Mouse (Mus musculus) frontal cortex, postnatal 36 days (tissue): ENCODE results near the gene Ahsg.

ENCODE experiments used
- DNase-seq, 2 experiments: peaks; one replicate each; pipeline ENCODE4 v3.0.0; 2022; ENCODE audit warnings: low spot score in 2 of 2

Gene Ahsg

DNA sequence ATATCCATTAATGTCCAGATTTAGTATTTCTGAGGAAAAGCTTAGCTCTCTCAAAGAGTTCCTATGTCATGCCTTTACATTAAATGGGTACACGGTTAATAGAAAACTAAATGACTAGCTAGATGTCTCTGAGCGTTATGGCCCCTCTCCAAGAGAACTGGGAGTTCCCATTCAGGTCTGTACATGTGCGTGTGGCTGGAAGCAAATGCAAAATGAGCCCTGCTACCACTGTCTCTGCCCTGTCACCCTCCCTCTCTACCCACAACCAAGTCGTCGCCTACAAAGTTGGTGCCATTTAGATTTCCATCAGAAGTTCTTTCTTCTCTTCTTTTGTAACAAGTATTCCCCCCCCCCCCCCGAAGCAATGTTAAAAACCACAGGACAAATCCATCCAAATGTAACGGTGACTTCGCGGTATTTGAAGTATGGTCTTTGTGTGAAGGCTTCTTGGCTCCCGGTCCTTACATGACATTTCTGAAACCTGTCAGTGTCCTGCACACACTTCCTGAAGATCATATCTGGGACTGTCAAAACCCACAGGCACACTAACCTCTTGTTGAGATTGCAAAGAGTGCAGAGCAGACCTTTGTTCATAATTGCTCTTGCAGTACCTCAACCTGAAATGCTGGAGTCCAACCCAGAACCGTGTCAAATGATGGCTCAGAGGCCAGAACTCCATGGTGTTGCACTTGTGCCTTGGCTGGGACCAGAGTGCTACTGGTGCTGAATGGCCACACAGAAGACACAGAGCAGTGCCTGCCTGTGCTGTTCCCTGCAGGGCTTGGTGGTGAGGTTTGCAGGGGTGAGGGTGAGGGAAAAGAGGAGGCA, at the start of gene Ahsg:
Ahsg (plus strand) TSS at position 595 of the 828 bp plus-strand sequence.
- DNase-seq: no peak

DNA sequence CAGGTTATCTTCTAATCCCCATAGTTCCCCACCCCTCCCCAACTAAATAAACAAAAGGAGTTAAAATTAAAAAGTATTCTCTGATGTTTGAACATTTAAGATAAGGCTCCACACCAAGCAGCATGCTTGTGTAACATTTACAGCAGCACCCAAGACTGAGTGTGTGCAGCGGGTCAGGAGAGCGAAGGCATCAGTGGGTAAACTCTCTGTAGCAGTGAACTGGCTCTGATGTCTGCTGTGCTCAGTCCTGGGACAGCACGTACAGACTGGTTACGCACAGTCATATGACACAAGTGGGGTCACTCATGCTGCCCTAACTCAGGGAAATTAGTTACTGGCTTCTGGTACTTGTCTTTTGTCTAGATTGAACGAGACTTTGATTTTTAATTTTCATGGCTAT, 48.2 kb upstream of the Ahsg start:
- no peak for DNase-seq

DNA sequence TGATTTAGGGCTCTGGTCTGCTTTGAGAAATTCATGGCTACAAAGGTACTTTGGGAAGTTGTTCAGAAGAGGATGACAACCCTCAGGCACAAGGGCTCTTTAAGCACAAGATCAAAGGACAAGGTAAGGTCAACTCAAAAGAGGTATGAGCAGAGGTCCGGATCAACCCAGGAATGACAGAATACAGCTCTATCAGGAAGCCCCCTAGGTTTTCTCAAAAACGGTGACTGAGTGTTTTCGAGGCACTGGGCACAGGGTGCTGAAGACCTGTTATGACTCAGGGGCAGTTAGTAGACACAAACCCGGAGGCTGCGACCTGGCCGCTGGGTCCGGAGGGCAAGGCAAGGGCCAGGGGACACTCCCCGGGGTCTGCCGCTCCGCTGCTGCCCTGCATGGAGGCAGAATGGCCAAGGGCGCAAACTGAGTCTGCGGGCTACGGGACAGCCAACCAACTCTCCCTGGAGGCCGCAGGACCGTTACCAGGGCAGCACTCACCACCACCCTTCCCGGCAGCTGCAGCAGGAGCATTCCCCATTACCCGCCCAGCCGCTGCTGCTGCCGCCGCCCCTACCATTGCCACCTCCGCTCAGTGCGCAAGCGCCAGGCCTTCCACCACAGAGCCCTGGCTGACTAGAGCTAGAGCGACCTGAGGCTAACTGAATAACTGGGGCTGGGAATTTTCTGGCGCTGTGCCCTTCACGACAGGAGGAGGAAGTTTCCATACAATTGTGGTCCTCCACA, 46.8 kb upstream of the Ahsg start:
- DNase-seq: peak; percentile 72 to 76

DNA sequence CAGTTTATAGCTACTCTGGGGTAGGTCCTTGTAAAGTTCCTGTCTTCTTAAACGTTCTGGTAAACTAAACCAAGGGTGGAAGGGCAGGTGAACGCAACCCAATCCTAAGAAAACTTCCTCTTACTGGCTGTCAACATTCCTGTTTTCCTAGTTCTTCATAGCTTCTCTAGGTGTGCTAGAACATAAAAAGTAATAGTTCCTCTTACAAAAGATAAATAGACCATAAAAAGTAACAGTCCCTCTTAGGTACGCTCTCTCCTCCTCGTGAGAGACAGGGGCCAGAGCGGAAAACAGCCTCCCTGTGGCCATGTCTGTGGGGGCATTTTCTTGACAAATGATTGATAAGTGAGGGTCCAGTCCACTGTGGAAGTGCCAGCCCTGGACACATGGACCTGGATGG, 46.2 kb upstream of the Ahsg start:
- DNase-seq: no peak

DNA sequence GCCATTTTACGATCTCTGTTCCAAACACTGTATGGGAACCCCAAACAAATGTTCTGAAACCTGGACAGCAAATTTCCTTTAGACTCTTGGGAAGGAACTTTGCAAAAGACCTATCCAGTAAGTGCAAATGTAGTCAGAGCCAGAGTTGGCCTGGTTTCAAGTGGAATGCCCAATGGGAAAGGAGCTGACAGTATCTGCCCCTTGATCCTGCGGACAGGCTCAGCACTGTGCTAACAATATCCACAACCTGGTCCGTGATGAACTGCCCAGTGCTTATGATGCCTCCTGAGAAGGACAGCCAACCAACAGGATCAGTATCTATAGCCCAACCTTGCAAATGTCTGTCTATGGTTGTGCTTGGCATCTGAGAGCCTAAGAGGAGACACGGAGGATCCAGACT, 45.6 kb upstream of the Ahsg start:
- no peak for DNase-seq

DNA sequence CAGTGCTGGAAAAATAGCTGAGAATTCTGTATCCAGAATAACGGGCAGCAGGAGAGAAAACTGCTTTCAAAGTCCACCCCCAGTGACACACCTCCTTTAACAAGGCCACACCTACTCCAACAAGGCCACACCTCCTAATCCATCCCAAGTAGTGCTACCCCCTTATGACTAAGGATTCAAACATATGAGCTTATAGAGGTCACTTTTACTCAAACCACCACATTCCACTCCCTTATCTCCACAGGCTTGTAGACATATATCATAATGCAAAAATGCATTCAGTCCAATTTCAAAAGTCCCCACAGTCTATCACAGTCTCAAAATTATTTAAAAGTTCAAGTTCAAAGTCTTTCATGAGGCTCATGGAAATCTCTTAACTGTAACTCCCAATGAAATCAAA, 43.4 kb upstream of the Ahsg start:
- no peak for DNase-seq

DNA sequence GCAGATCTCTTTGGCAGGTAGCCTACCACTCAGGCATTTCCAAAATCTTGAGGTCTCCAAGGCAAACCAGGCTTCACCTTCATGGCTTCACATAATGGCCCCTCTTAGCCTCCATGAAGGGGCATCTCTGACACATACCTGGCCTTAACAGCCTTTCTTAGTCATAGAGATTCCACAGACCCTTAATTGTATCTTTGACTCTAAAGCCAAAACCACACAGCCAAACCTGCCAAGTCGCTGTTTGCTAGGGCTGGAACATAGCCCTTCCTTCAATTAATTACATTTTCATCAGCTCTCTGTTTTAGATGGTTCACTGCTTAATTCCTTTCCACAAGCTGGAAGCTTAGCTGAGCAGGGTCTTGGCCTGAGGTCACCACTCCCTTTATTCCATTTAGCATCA, 42.7 kb upstream of the Ahsg start:
- no peak for DNase-seq

DNA sequence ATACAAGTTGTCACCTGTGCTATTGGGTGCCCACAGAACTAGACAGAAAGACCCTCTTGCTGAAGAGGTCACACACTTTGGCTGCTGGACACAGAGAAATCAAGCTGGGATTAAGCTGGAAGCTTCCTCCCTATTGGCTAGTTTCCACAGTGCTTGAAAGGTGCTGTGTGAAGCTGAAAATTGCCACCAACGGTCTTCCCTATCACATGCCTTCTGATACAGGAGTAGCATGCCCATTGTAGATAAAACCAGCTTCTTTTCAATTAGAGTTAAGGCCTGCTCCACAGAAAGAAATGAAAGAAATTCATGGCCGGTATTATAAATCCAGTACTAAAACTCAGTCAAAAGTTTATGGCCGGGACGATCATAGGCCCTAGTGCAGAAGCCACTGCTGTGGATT, 38.4 kb upstream of the Ahsg start:
- DNase-seq: no peak

DNA sequence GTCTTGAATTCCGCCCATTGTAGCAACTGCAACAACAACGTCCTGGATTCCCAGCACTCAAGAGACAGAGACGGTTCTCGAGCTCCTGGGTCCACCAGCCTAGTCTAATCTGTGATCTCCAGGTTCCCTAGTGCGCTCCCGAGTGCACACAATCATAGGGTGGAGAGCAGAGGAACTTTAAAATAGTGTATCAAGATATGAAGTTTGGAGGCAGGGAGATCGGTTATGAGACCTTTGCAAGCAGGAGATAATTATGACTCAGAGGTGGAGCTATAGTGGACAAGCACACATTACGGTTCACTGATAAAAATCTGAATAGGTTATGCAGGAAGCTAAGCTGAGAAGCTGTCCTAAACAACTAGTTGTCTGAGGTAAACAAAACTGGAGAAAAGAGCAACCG, 34.3 kb upstream of the Ahsg start:
- no peak for DNase-seq

DNA sequence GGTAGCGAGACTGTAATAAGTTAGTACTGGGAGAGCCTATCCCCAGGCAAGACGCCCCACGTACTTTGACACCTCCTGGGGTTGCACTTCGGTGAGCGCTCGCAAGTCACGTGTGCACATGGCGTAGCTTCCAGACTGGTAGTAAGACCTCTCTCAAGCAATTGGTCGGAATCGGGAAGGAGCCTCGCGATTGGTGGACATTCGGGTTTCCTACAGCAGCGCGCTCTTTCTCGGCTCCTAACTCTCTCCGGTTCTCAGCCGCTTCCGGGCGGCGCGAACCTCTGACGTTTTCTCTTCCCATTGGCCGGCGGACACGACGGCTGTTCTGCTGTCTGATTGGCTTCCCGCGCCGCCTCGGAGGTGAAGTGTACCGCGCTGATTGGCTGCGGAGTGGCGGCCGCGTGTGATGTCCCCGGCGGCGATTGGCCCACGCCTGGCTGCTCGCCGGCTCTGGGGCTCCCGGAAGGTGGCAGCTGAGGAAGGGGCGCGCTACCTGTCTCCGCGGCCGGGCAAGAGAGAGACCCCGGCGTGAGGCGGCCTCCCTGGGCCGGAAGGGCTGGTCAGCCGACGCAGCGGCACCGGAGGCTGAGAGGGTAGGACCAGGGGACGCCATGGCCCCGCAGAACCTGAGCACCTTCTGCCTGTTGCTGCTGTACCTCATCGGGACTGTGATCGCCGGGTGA, 33.5 kb upstream of the Ahsg start, which contains the start of the genes Tbccd1 and Dnajb11:
Tbccd1 (minus strand) TSS at position 239 of the 683 bp plus-strand sequence.
Dnajb11 (plus strand) TSS at position 415 of the 683 bp plus-strand sequence.
- DNase-seq: peak; percentile 100

DNA sequence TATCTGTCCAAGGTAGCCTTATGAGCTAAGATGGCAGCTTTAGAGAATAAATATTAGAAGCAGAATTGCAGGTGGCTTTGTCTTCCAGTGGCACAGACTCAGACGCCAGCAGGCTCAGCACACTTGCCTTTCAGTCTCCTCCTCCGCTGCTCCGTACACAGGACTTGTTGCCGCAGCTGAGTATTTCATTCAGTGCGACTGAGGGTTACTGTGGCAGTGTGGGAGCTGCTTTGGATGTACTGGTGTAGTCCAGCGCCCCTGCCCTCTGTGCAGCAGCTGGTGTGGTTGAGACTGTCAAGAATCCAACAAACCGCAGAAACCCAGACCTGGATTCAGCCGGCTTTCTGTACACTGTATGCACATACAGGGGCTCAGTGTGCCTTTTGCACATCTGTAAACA, 18.7 kb upstream of the Ahsg start:
- DNase-seq: no peak

DNA sequence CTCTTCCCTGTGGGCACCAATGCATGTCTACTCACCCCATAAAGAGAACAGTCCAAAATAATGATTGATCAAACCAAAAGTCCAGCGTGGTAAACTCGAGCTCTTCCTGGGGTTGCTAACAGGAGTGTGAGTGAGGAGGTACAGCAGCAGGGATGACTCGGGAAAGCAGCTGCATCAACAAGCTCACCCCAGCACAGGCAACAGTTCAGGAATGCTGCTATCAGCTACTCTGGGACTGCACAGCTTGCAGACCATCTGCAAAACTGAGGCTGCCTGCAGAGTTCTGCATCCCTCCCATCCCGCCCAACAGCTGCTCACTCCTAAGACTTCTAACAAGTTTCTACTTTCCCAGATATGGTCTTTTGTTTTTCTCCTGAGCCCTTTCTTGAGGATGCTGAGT, 17.7 kb upstream of the Ahsg start:
- DNase-seq: no peak

DNA sequence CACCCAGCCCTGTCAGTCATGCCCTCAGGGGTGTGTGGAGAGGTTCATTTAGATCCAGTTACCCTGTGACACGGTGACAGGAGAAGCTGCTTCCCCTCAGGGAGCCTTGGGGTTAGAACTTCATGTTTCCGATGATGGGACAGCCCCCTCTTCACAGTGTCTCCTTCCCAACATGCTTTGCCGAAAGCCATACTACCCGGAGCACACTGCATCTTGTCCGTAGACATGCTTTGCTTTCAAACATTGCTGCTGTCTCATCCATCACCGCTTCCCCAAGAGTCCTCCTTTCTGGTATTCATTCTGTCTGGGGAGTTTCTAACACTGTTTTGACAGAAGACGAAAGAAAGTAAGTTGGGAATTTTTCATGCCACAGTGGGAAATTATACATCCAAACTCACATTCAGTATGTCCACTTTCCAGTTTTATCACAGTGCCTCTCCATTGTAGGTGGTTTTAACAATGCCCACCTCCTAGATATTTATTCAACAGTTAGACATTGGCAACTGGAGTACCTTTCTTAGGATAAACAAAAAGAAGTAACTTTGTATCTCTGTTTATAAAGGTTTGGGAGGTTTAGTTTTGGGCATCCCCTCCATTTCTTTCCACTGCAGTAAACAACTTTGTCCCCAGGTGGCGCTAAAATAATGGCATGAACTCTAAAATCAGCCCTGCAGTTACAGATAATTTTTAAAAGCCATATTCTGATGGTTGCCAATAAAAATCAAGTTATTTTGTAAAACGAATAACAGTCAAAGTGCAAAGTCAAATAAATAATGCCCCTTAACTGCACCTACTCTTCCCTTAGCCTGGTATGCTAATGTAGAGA, 14.6 kb upstream of the Ahsg start:
- DNase-seq: peak in 1 of 2 experiments; percentile 13

DNA sequence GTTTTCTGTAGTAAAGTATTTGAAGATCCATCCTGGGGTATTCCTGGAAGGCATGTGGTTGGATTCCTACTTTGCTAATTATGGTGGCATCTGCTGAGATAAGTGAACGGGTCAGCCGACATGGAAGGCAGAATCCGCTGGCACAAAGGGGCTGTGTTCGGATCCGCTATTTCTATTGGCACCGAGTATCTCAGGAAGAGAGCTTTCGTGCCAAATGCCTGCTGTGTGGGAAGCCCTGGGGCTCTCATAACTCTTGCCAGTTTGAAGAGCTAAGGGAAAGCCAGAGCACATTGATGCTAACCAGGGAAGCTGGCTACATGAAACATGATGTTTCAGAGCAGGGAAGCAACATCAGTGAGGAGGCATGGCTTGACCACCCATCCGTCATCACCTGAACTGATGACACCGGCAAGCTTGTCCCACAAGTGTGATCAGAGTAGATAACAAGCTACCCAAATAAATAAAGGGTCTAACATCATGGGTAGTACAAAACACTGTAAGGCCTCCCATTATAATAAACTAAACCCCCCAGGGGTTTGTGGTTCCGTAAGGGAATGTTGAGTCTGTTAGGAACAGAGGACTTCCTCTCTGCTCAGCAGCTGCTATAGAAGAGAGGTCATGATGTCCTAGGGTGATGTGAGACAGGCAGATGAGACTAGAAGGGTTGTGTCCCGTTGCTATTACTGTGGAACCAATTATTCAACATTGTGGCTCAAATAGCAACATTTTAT, 13.3 kb upstream of the Ahsg start:
- no peak for DNase-seq

DNA sequence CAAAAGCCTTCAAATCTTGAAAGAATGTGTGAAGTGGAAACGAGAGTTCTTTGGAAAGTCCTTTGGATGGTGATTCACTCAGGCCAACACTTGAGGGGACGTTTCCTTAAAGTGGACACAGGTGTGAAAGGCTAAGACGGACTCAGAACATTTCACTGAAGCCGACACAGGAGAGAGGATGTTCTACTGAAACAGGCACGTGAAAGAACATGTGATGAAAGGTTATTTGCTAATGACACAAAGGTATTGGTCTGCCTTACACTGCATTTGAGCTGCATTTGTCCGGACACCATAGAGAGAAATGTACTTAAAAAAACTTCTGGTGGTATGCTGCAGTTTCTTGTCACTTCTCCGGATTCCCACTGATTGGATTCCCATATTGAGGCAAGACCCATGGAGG, 12.4 kb upstream of the Ahsg start:
- no peak for DNase-seq

DNA sequence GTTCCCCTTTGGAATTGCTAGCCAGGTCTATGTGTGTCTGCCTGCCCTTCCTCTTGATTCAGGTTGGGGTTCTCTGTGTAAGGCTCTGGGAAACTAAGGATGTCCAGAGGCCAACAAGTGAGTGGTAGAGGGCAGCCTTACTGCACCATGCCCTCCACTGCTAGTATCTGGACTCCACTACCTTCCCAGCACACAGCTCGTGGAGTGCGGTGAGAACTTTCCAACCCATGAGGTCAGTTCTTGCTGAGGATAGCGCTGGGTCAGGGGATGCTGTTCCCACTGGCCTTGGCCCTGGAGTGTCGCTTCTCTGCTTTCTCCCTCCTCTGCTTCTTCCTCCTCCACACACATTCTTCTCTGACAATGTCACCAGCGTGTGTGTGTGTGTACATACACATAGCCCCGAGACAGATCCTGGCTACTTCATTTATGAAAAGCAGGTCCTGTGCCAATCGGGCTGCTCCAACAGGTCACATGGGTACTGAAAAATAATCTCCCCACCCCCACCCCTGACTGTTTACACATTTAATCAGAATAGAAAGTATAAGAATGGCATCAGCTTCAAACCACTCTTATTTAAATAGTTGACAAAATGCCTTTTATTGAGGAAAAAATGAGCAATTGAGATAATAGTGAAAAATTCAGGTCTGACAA, 11.0 kb upstream of the Ahsg start:
- no peak for DNase-seq

DNA sequence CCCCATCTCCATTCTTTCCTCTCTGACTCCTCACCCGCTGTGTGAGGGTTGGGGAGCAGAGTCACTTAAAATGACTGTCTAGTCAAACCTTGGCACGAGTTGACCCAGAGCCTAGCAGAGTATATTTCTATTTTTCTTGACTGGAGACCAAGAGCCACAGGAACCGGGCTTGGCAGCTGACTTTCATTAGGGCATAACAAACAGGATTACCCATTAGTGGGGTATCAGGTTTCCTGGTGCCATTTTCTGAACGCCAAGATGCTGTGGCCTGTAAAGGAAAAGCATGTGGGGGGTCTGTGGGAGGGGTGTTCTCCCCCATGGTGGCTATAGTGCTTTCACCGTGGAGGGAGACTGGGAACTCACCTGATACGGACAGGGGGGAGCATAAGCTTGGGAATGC, 10.2 kb upstream of the Ahsg start:
- DNase-seq: no peak

DNA sequence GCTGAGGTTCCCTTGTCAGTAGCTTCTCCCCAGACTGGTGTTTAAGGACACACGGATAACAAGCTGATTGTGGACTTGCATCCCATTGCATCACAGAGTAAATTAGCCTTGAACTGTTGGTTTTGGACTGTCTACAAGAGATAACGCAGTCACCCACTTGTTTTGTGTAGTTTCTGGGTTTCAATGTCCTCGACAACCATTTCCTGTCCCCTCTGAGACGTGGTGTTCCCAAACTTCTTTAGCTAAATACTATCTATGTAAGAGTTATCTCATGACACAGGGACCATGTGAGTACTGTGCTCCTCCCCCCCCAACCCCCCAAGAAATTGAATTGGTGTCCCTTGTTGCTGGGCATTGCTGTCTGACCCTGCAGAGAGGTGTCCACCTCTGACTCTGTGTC, 9.6 kb upstream of the Ahsg start:
- no peak for DNase-seq

DNA sequence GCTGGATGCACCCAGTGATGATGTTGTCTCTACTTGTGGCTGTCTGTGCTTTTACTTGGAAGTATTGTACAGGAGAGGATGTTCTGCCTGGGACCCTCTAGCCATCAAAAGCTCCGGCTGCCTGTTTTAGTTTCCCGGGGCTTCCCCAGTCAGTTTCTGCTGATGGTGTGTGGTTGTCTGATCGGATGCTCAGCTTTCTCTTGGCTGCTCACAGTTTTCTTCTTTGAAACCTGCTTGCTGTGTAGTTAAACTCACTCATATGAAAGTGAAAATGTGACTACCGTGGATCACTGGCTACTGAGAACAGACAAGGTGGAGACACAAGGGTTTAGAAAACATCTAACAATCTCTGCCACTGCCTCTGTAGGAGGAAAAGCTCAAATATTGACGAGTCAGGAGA, 7.6 kb upstream of the Ahsg start:
- no peak for DNase-seq

DNA sequence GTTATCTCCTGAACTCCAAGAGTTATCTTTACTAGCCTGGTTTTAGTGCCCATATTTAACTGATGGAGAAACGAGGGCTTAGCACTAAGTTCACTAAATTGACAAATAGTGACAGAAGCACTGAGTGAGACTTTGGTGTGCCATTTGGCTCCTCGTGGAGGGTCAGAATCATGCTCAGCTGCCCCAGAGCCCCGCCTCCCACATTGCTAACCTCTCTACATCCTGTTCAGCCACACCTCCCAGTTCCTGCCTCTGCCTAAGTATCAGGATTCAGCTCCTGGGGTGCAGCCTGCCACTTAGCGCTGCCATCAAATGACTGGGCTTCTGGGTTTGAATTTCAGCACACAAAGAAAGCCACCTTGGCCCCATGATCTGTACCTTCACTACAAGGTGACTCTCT, 5.7 kb upstream of the Ahsg start:
- DNase-seq: no peak
